Mouse (Mus musculus) erythroblast, embryonic 14.5 days (primary cell): ENCODE results near the gene Pcnx4.

Source experiments
- GATA1 ChIP-seq: IDR thresholded peaks from 2 replicates; pipeline ENCODE4 v1.6.1; 2012; ENCODE audit warnings: low read length, inconsistent platforms, mixed read lengths
- TAL1 ChIP-seq: IDR thresholded peaks from 3 replicates; pipeline ENCODE4 v1.6.1; 2012; ENCODE audit warnings: low read length, inconsistent platforms, mixed read lengths

DNA sequence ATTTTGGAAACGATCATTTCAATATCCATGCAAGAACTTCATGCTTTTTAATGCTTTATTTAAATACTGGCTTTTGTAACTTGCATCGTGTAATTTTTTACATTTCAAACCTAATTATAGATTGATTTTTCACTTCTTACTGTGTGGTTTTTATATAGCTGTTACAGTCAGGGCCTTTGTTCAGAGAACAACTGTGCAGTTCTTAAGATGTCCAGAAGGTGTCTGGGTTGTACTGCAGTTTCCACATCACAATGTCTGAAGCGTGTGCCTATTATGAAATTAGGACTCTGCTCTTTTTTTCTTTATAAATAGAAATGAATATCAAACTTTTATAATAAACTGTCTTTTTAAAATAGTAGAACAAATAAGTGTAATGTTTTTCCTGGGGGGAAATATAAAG lies 20.7 kb upstream of the Pcnx4 start:
- TF ChIP-seq TAL1 (no peak), GATA1 (no peak)
